Mouse (Mus musculus) liver, postnatal 0 days (tissue): ENCODE measurements at regions not wholly inside any gene's neighbourhood (a gene's known extent, or its start where the extent isn't known, plus 50 kb on each side); places are given as distances from the start of the nearest gene placed in this dataset.

Experiments
- ATAC-seq: fragments of 200-750 bp; cut with Nextera tagmentation; 2 replicates; pipeline ENCODE4 v1.8.0; 2017; ENCODE audit warnings: mild to moderate bottlenecking, moderate library complexity
- DNase-seq: peaks from one replicate; pipeline ENCODE4 v3.0.0-alpha.2; 2016
- H3K27ac ChIP-seq: fragments of 300-500 bp; sonication (generic); 2 replicates; pipeline ENCODE4 v1.5.1; 2014; ENCODE audit warnings: antibody characterized with exemption, moderate library complexity, mild to moderate bottlenecking, low read depth
- H3K27me3 ChIP-seq: fragments of 300-500 bp; sonication (generic); 2 replicates; pipeline ENCODE4 v1.6.1; 2014; ENCODE audit warnings: low read length, control low read depth, mixed read lengths; ENCODE audit not compliant: insufficient read depth
- H3K36me3 ChIP-seq: fragments of 300-500 bp; sonication (generic); replicated peaks from 2 replicates; pipeline ENCODE4 v1.6.1; 2014; ENCODE audit warnings: mild to moderate bottlenecking, control low read depth, low read length, moderate library complexity, mixed read lengths; ENCODE audit not compliant: insufficient read depth
- H3K4me1 ChIP-seq: fragments of 300-500 bp; sonication (generic); 2 replicates; pipeline ENCODE4 v1.6.1; 2014; ENCODE audit warnings: antibody characterized with exemption, mild to moderate bottlenecking, control low read depth; ENCODE audit not compliant: insufficient read depth
- H3K4me2 ChIP-seq: fragments of 300-500 bp; sonication (generic); 2 replicates; pipeline ENCODE4 v1.6.1; 2014; ENCODE audit warnings: low read depth, mild to moderate bottlenecking, low read length, moderate library complexity, mixed read lengths
- H3K4me3 ChIP-seq: fragments of 300-500 bp; sonication (generic); 2 replicates; pipeline ENCODE4 v1.5.1; 2014; ENCODE audit warnings: low read depth, low read length
- H3K9ac ChIP-seq: fragments of 300-500 bp; sonication (generic); replicated peaks from 2 replicates; pipeline ENCODE4 v1.6.1; 2014; ENCODE audit warnings: mild to moderate bottlenecking, moderate library complexity
- H3K9me3 ChIP-seq: fragments of 300-500 bp; sonication (generic); 2 replicates; pipeline ENCODE4 v1.6.1; 2016; ENCODE audit warnings: mild to moderate bottlenecking, control low read depth, low read length, mixed read lengths
- CTCF ChIP-seq: sonication (generic); IDR thresholded peaks from 2 replicates; pipeline ENCODE4 v1.5.1; 2016; ENCODE audit warnings: antibody characterized with exemption, low read depth
- EP300 ChIP-seq: IDR thresholded peaks from 2 replicates; pipeline ENCODE4 v1.6.1; 2016; ENCODE audit warnings: antibody characterized with exemption, low read depth, mild to moderate bottlenecking
- WGBS: fragments of 180-500 bp; shearing (Covaris S2); extraction: QIAGEN DNeasy Blood & Tissue Kit; methylation state at CpG from one replicate; pipeline ENCODE4 v1.1.7; 2014; ENCODE audit not compliant: insufficient replicate concordance; 5-methylcytosine and 5-hydroxymethylcytosine counted together

- peak; percentile 87 for ATAC-seq
- TF ChIP-seq CTCF (0 out of 2 replicates have a peak, but pooled peaks have one; percentile 4), EP300 (no peak)
These were observed 80.9 kb upstream of the Zmiz1 start for GRCm38 (mm10) chr14:25377900-25378716.

GRCm38 (mm10) chr14:25378717-25379224 is 80.2 kb upstream of the Zmiz1 start:
- H3K9me3 ChIP-seq, result no peaks in the 10 kb centered on the region
- H3K27ac ChIP-seq, result peak overlapping the region; percentile 95
- H3K4me1 ChIP-seq, result peaks cover 7% of the 10 kb centered on the region
- 7% methylated on average over 13 of the region's 13 CpGs for WGBS
- no peaks in the 10 kb centered on the region for H3K36me3 ChIP-seq
- TF ChIP-seq EP300 (no peak), CTCF (no peak)
- peak overlapping the region; percentile 48 for H3K4me3 ChIP-seq
- peak overlapping the region; percentile 72 for H3K4me2 ChIP-seq
- no peak for DNase-seq
- H3K9ac ChIP-seq, result peak overlapping the region; percentile 75
- no peaks in the 10 kb centered on the region for H3K27me3 ChIP-seq
- no peak for ATAC-seq

More at GRCm38 (mm10) chr14:25377900-25378716, 80.9 kb upstream of the Zmiz1 start:
- H3K27me3 ChIP-seq, result no peaks in the 10 kb centered on the region
- H3K36me3 ChIP-seq, result no peaks in the 10 kb centered on the region
- H3K9me3 ChIP-seq, result no peaks in the 10 kb centered on the region
- H3K27ac ChIP-seq, result peak overlapping the region; percentile 95
- H3K9ac ChIP-seq, result peak overlapping the region; percentile 75
- 1% methylated on average over 47 of the region's 54 CpGs for WGBS
- H3K4me1 ChIP-seq, result peaks cover 7% of the 10 kb centered on the region
- peak; percentile 71 for DNase-seq
- peak overlapping the region; percentile 72 for H3K4me2 ChIP-seq
- peak overlapping the region; percentile 48 for H3K4me3 ChIP-seq

- Histone ChIP-seq H3K4me1 (no peaks in the 10 kb centered on the region; the same call in 1 of the 2 replicates), H3K4me3 (no peak overlapping the region), H3K27me3 (no peaks in the 10 kb centered on the region), H3K4me2 (no peak overlapping the region), H3K9me3 (no peaks in the 10 kb centered on the region), H3K9ac (no peak overlapping the region), H3K36me3 (no peaks in the 10 kb centered on the region), H3K27ac (no peak overlapping the region)
- WGBS, result 72% methylated on average over 3 of the region's 4 CpGs
- no peak for DNase-seq
- TF ChIP-seq CTCF (no peak), EP300 (no peak)
- ATAC-seq, result no peak
These were observed 75.7 kb upstream of the Zmiz1 start for GRCm38 (mm10) chr14:25383169-25383824.

GRCm38 (mm10) chr14:25385644-25386043 is 73.3 kb upstream of the Zmiz1 start:
- Histone ChIP-seq H3K36me3 (no peaks in the 10 kb centered on the region), H3K9ac (no peak overlapping the region), H3K27ac (no peak overlapping the region), H3K27me3 (no peaks in the 10 kb centered on the region), H3K4me1 (no peaks in the 10 kb centered on the region), H3K9me3 (no peaks in the 10 kb centered on the region), H3K4me2 (no peak overlapping the region), H3K4me3 (no peak overlapping the region)
- TF ChIP-seq CTCF (peak; percentile 49), EP300 (no peak)
- DNase-seq, result no peak
- ATAC-seq, result no peak
- 33% methylated on average over 5 of the region's 5 CpGs for WGBS

- DNase-seq (no peak), ATAC-seq (no peak)
- no peak overlapping the region for H3K4me3 ChIP-seq
- WGBS, result 77% methylated on average over 4 of the region's 4 CpGs
- TF ChIP-seq EP300, result no peak
- H3K4me2 ChIP-seq, result no peak overlapping the region
- no peaks in the 10 kb centered on the region for H3K36me3 ChIP-seq
- H3K4me1 ChIP-seq, result no peaks in the 10 kb centered on the region
- no peak overlapping the region for H3K9ac ChIP-seq
- H3K27ac ChIP-seq, result no peak overlapping the region
- H3K9me3 ChIP-seq, result no peaks in the 10 kb centered on the region
- no peaks in the 10 kb centered on the region for H3K27me3 ChIP-seq
These were observed 71.2 kb upstream of the Zmiz1 start for GRCm38 (mm10) chr14:25387780-25388179.

GRCm38 (mm10) chr14:25389314-25389713 is 69.7 kb upstream of the Zmiz1 start:
- no peaks in the 10 kb centered on the region for H3K27me3 ChIP-seq
- no peaks in the 10 kb centered on the region for H3K36me3 ChIP-seq
- H3K4me3 ChIP-seq, result no peak overlapping the region
- no peak for TF ChIP-seq EP300
- TF ChIP-seq CTCF, result no peak
- H3K4me2 ChIP-seq, result no peak overlapping the region
- ATAC-seq, result no peak
- DNase-seq, result no peak
- 5% methylated on average over 2 of the region's 2 CpGs for whole genome bisulfite sequencing
- H3K4me1 ChIP-seq, result no peaks in the 10 kb centered on the region
- no peak overlapping the region for H3K27ac ChIP-seq
- H3K9me3 ChIP-seq, result no peaks in the 10 kb centered on the region
- H3K9ac ChIP-seq, result no peak overlapping the region
